Mouse (Mus musculus) heart, embryonic 12.5 days (tissue): ENCODE measurements around the gene Fau. TPM values are rescaled to one million over a fixed set of nuclear protein-coding genes. Genes with fewer than 3 reads are reported as not detected.
A peak's percentile ranks its signal among the peaks of the same experiment; 100 is the strongest.
"Not testable (repeated sequence)": the region's sequence is repeated elsewhere in the genome, so short reads cannot be mapped to it uniquely, and the experiment has no call there.

Experiments used
- ATAC-seq: fragments of 200-750 bp; cut with Nextera tagmentation; 2 replicates; pipeline ENCODE4 v1.8.0; 2017; ENCODE audit warnings: moderate TSS enrichment, moderate library complexity; ENCODE audit not compliant: insufficient number of reproducible peaks, low FRiP score
- H3K27ac ChIP-seq: fragments of 300-500 bp; sonication (generic); 2 replicates; pipeline ENCODE4 v1.5.1; 2016; ENCODE audit warnings: mild to moderate bottlenecking, moderate library complexity; ENCODE audit not compliant: poor library complexity, severe bottlenecking
- H3K27me3 ChIP-seq: fragments of 300-500 bp; sonication (generic); replicated peaks from 2 replicates; pipeline ENCODE4 v1.6.1; 2016; ENCODE audit warnings: mild to moderate bottlenecking, moderate library complexity
- H3K36me3 ChIP-seq: fragments of 300-500 bp; sonication (generic); 2 replicates; pipeline ENCODE4 v1.6.1; 2016; ENCODE audit warnings: mild to moderate bottlenecking, moderate library complexity
- H3K4me1 ChIP-seq: fragments of 300-500 bp; sonication (generic); replicated peaks from 2 replicates; pipeline ENCODE4 v1.6.1; 2016; ENCODE audit warnings: mild to moderate bottlenecking
- H3K4me2 ChIP-seq: fragments of 300-500 bp; sonication (generic); 2 replicates; pipeline ENCODE4 v1.6.1; 2016; ENCODE audit warnings: mild to moderate bottlenecking, moderate library complexity
- H3K4me3 ChIP-seq: fragments of 300-500 bp; sonication (generic); 2 replicates; pipeline ENCODE4 v1.5.1; 2016; ENCODE audit warnings: mild to moderate bottlenecking
- H3K9ac ChIP-seq: fragments of 300-500 bp; sonication (generic); 2 replicates; pipeline ENCODE4 v1.6.1; 2016; ENCODE audit warnings: mild to moderate bottlenecking, moderate library complexity
- H3K9me3 ChIP-seq: fragments of 300-500 bp; sonication (generic); replicated peaks from 2 replicates; pipeline ENCODE4 v1.6.1; 2016; ENCODE audit warnings: mild to moderate bottlenecking, moderate library complexity
- WGBS: fragments of 180-500 bp; shearing (Covaris S2); methylation state at CpG from one replicate; pipeline ENCODE4 v1.1.7; 2016; 5-methylcytosine and 5-hydroxymethylcytosine counted together
- polyA plus RNA-seq: library from polyadenylated mRNA; unstranded; fragments of >200 nt; fragmentation: Nextera tagmentation; extraction: Ambion mirVana; gene quantifications from 2 replicates; pipeline ENCODE4 v1.2.1, GENCODE M21; 2016

Fau gene
- polyA plus RNA-seq, 1 experiment from 2014 or later = 513 TPM

- no peak overlapping the region for H3K4me3 ChIP-seq
These were observed 28.7 kb upstream of the Fau start for GRCm38 (mm10) chr19:6028991-6029390.

GRCm38 (mm10) chr19:6029426-6029825, 28.2 kb upstream of the Fau start:
- H3K27me3 ChIP-seq = no peaks in the 10 kb centered on the region
- H3K36me3 ChIP-seq = no peaks in the 10 kb centered on the region
- no peak overlapping the region for H3K27ac ChIP-seq
- H3K9ac ChIP-seq = no peak overlapping the region
- whole genome bisulfite sequencing = 70% methylated on average over 9 of the region's 9 CpGs
- no peaks in the 10 kb centered on the region for H3K9me3 ChIP-seq
- no peaks in the 10 kb centered on the region for H3K4me1 ChIP-seq
- no peak for ATAC-seq
- no peak overlapping the region for H3K4me3 ChIP-seq
- no peak overlapping the region for H3K4me2 ChIP-seq

More at GRCm38 (mm10) chr19:6028991-6029390, 28.7 kb upstream of the Fau start:
- no peak for ATAC-seq
- Histone ChIP-seq H3K4me1 (no peaks in the 10 kb centered on the region), H3K9me3 (no peaks in the 10 kb centered on the region), H3K27me3 (0 out of 2 replicates have a peak, but pooled peaks cover 1% of the 10 kb centered on the region), H3K9ac (no peak overlapping the region), H3K27ac (no peak overlapping the region), H3K4me2 (no peak overlapping the region), H3K36me3 (no peaks in the 10 kb centered on the region)
- 83% methylated on average over 6 of the region's 6 CpGs for WGBS

- H3K27me3 ChIP-seq = no peaks in the 10 kb centered on the region
- no peak overlapping the region for H3K9ac ChIP-seq
- no peaks in the 10 kb centered on the region for H3K9me3 ChIP-seq
- H3K4me1 ChIP-seq = no peaks in the 10 kb centered on the region
- no peak overlapping the region for H3K4me3 ChIP-seq
- no peak for ATAC-seq
- no peak overlapping the region for H3K4me2 ChIP-seq
- 61% methylated on average over 14 of the region's 14 CpGs for WGBS
- no peak overlapping the region for H3K27ac ChIP-seq
- no peaks in the 10 kb centered on the region for H3K36me3 ChIP-seq
These were observed 26.9 kb upstream of the Fau start for GRCm38 (mm10) chr19:6030520-6031280.

GRCm38 (mm10) chr19:6035966-6036585, 21.6 kb upstream of the Fau start:
- Histone ChIP-seq H3K27ac (no peak overlapping the region), H3K9ac (no peak overlapping the region), H3K4me3 (no peak overlapping the region), H3K36me3 (no peaks in the 10 kb centered on the region), H3K9me3 (no peaks in the 10 kb centered on the region), H3K4me2 (no peak overlapping the region), H3K4me1 (no peaks in the 10 kb centered on the region), H3K27me3 (no peaks in the 10 kb centered on the region)
- 70% methylated on average over 9 of the region's 9 CpGs for WGBS
- no peak for ATAC-seq

GRCm38 (mm10) chr19:6037695-6038094, 19.9 kb upstream of the Fau start:
- no peak for ATAC-seq
- no peak overlapping the region for H3K4me3 ChIP-seq
- no peak overlapping the region for H3K9ac ChIP-seq
- H3K9me3 ChIP-seq = no peaks in the 10 kb centered on the region
- no peaks in the 10 kb centered on the region for H3K27me3 ChIP-seq
- no peaks in the 10 kb centered on the region for H3K4me1 ChIP-seq
- H3K27ac ChIP-seq = no peak overlapping the region
- no peak overlapping the region for H3K4me2 ChIP-seq
- no peaks in the 10 kb centered on the region for H3K36me3 ChIP-seq

- Histone ChIP-seq H3K4me1 (no peaks in the 10 kb centered on the region), H3K9me3 (no peaks in the 10 kb centered on the region), H3K27me3 (no peaks in the 10 kb centered on the region), H3K9ac (no peak overlapping the region), H3K27ac (no peak overlapping the region), H3K4me2 (no peak overlapping the region), H3K36me3 (no peaks in the 10 kb centered on the region), H3K4me3 (no peak overlapping the region)
- no peak for ATAC-seq
- 71% methylated on average over 7 of the region's 7 CpGs for WGBS
These were observed 19.3 kb upstream of the Fau start for GRCm38 (mm10) chr19:6038326-6038725.

- H3K27me3 ChIP-seq = no peaks in the 10 kb centered on the region
- no peak overlapping the region for H3K4me3 ChIP-seq
- H3K27ac ChIP-seq = no peak overlapping the region
- no peaks in the 10 kb centered on the region for H3K36me3 ChIP-seq
- 0 out of 2 replicates have a peak, but pooled peaks cover under 1% of the 10 kb centered on the region for H3K4me1 ChIP-seq
- no peaks in the 10 kb centered on the region for H3K9me3 ChIP-seq
- no peak overlapping the region for H3K9ac ChIP-seq
- no peak overlapping the region for H3K4me2 ChIP-seq
- ATAC-seq = no peak
These were observed 17.6 kb upstream of the Fau start for GRCm38 (mm10) chr19:6040002-6040401.

GRCm38 (mm10) chr19:6042293-6042692, 15.4 kb upstream of the Fau start:
- H3K9me3 ChIP-seq = no peaks in the 10 kb centered on the region
- H3K4me3 ChIP-seq = no peak overlapping the region
- H3K36me3 ChIP-seq = no peaks in the 10 kb centered on the region
- H3K4me2 ChIP-seq = no peak overlapping the region
- ATAC-seq = no peak
- H3K27ac ChIP-seq = no peak overlapping the region
- H3K4me1 ChIP-seq = peaks cover 8% of the 10 kb centered on the region
- H3K27me3 ChIP-seq = no peaks in the 10 kb centered on the region
- WGBS = 79% methylated on average over 9 of the region's 9 CpGs
- H3K9ac ChIP-seq = no peak overlapping the region

GRCm38 (mm10) chr19:6044102-6044501, 13.5 kb upstream of the Fau start:
- H3K27ac ChIP-seq, H3K4me2 ChIP-seq, H3K4me3 ChIP-seq, H3K27me3 ChIP-seq, ATAC-seq, H3K9me3 ChIP-seq, H3K36me3 ChIP-seq, H3K9ac ChIP-seq: not testable (repeated sequence)
- peaks cover 26% of the 10 kb centered on the region for H3K4me1 ChIP-seq
- WGBS = 54% methylated on average over 4 of the region's 4 CpGs

- ATAC-seq = peak; percentile 49; the same call in 1 of the 2 replicates
- peak overlapping the region; percentile 74 for H3K9ac ChIP-seq
- peak overlapping the region; percentile 98 for H3K27ac ChIP-seq
- peaks cover 26% of the 10 kb centered on the region for H3K4me1 ChIP-seq
- WGBS = 17% methylated on average over 20 of the region's 20 CpGs
- H3K9me3 ChIP-seq = no peaks in the 10 kb centered on the region
- peaks cover 24% of the 10 kb centered on the region for H3K36me3 ChIP-seq
- H3K4me2 ChIP-seq = peak overlapping the region; percentile 93
- peak overlapping the region; percentile 97 for H3K4me3 ChIP-seq
- H3K27me3 ChIP-seq = no peaks in the 10 kb centered on the region
These were observed 12.0 kb upstream of the Fau start for GRCm38 (mm10) chr19:6045366-6046293.
